Mouse (Mus musculus) induced T-regulatory cell, adult 2 months (primary cell): ENCODE measurements around the gene Tmem214.
A peak's percentile ranks its signal among the peaks of the same experiment; 100 is the strongest.

ENCODE experiments used
- DNase-seq: peaks from one replicate; pipeline ENCODE4 v3.0.0-alpha.2; 2012; ENCODE audit warnings: low read depth

Tmem214 gene

GRCm38 (mm10) chr5:30867712-30868111, at the start of gene Tmem214:
TSS of gene Tmem214 (plus strand) at chr5:30868012.
- no peak for DNase-seq

DNA sequence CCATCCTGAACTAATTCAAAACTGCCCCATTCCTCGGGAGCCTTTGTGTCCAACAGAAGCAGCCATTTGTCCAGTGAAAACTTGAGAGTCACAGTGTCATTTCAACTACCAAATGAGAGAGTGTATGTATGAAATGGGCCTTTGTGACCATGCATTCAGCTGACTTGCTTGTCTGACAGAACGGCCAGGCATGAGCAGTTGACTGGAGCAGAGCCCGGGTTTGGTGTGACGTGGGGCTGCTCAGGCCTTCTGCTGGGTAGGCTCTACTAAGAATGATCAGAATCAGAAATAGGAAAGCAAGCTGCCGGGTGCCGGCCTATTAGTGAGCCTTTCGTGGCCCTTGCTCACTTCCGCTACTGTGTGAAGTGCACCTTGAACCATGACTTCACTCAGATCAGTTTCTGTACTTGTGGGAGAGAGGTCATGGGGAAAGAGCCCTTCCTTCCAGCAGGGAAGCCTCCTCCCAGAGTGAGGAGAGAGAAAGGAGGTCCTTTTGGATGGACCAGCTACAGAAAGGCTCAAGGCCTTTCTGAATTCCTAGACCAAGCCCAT, 49.0 kb upstream of the Tmem214 start:
- DNase-seq = no peak

- DNase-seq = no peak
Observed at GRCm38 (mm10) chr5:30822689-30823088, 45.1 kb upstream of the Tmem214 start.

DNA sequence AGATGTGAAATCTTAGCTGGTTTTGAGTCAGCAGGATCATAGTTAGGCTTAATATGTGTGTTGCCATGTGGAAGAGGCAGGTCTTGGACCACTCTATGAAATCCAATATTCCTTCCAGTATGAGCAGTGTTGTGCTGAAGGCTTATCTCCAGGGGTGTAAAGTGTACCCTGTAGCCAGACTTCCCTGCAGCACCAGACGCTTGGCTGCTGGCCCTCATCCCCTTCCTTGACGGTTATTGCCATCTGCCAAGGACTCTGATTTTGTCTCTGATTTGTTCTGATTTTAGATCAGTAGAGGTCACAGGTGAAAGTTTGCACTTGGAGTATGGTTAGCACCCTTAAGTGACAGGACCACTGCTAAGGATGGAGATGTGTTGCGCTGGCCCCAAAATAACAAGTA, 44.7 kb upstream of the Tmem214 start:
- no peak for DNase-seq

GRCm38 (mm10) chr5:30824124-30824988, 43.5 kb upstream of the Tmem214 start:
- no peak for DNase-seq

DNA sequence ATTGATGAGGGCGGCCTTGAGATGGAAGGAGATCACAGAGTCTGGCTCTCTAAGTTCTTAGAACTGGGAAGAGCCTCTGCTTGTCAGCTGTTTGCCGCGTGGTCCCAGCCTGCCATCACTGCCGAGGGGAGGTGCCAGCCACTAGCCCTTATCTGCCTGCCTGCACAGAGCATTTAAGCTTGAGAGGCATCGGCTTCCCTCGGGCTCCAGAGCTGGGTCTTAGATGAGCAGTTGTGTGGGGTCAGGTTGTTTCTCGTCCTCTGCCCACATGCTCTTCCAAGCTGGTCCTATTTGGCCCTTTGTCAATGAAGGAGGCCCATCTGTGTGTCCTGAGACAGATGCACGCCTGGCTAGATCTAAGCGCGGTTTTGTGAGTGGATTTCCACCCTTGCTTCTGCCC, 42.6 kb upstream of the Tmem214 start:
- no peak for DNase-seq

DNA sequence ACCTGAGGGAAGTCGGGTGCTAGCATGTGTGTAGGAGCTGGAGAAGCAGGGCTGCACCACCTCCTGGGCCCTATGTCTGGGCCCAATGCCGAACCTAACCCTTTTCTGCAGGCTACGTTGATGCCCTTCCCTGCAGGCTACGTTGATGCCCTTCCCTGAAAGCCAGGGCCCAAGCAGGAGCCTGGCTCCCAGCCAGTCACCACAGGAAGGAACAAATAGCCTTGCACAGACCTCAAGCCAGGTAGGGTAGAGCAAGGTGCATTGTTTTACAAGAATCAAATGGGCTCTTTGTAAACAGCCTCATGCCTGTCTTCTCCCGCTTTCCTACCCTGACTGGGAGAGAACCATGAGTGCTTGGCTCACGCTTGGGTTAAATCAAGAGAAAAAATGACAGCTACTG, 42.0 kb upstream of the Tmem214 start:
- DNase-seq = no peak

DNA sequence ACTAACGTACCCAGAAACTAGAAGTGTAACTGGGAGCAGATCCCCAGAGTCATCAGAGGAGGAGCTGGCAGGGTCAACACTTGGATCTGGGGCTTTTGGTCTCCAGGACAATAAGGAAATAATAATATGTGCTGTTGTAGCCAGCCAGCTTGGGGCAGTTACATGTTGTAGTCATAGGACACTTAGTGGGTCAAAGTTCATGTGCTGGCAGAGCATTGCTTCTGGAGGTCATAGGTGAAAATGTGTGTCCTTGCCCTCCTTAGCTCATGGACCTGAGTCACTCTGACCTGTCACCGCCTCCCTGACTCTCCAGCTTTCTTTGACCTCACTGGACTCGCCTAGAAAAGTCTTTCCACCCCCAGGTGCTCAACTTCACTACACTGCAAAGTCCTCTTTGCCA, 34.4 kb upstream of the Tmem214 start:
- no peak for DNase-seq

GRCm38 (mm10) chr5:30839731-30840130, 28.1 kb upstream of the Tmem214 start:
- DNase-seq = no peak

DNA sequence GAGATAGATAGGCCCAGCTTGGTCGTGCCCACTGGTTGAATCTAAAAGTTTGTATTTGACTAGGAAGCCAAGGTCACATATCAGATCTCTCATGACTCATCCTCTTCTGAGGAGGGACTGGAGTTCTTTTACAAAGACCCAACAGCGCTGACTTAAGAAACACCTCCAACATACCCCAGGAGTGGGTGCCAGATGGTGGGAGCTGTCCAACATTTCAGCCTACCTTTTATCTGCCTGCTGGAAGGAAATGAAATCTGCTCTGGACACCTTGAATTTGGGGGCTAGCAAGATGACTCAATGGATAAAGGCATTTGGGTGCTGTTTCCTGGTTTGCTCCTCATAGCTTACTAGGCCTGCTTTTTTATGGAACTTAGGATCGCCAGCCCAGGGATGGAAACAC, 25.9 kb upstream of the Tmem214 start:
- no peak for DNase-seq

DNA sequence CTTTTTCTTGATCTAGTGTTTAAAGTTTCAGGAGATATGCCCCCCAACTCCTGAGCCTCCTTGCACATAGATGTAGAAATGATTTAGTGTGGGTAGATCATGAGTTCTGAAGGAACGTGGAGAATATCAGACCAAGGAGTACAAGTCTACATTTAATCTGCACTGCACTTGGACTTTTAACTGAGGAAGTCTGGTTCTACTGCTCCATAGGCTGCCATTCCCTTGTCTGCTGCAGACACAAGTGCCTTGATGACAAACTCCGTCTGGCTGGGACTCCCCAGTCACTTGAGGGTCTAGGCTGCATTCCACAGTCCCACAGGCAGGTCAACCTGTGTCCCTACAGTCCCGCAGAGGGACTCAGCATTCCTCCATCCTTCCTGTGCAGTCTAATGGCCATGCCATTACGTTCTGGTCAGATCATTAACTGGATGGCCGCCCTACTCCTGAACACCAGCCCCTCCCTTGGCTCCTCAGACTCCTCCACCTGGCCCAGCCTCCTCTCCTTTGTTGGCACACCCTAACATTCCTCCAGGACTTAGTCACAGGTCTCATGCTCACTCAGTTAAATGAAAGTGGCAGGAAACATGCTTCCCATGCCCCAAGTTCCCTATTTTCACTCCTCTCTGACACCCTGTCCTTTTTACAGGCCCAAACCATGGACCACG, 17.8 kb upstream of the Tmem214 start:
- DNase-seq = no peak

DNA sequence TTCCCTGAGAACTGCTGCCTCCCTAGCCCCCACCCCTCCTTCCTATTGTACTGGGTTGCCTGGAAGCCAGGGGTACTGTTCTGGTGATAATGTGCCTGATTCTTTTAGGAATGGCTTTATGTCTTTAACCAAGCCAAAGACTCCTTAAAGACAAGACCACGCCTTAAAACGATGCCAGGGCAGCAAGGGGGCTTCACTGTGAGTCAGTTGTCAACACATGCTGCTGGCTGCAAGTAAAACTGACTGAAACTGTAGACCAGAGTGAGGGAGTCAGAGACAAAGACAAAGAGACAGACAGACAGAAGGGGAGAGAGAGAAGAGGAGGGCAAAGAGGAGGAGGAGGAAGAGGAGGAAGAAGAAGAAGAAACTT, 17.3 kb upstream of the Tmem214 start:
- DNase-seq = no peak

DNA sequence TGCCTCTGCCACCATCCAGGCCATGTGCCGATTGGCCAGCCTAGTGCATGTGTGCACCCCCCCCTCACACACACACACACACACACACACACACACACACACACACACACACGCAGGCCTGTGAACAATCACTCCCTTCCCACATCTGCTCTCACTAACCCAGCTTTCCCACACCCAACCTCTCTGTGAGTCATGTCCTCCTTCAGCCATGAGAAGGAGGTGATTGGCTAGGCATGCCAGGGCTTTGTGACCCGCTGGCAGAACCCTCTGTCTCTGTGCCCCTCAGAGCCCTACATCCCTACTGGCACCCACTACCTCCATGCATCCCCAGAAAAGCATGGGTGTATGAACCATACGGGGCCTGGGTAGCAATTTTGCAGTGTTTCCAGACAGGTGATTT, 14.3 kb upstream of the Tmem214 start:
- DNase-seq = no peak

- peak; percentile 28 for DNase-seq
Observed at GRCm38 (mm10) chr5:30855674-30856073, 12.1 kb upstream of the Tmem214 start.

DNA sequence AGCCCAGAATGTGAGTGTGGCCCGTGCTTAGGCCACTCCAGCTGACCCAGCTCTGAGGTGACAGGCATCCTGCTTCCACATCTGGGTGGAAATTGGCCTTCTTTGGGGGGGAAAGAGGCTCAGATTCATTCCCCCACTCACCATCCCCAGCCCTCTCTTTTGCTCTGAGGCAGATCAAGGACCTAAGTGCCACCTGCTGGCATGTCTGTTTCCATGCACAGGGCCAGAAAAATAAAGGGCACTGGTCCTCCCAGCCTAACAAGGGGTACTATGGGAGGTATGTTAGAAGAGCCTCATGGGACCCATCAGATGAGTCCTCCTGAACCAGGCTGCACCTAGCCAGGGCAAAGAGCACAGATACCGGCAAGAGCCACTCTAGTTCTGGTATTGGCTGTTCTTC, 11.7 kb upstream of the Tmem214 start:
- DNase-seq = peak; percentile 14

DNA sequence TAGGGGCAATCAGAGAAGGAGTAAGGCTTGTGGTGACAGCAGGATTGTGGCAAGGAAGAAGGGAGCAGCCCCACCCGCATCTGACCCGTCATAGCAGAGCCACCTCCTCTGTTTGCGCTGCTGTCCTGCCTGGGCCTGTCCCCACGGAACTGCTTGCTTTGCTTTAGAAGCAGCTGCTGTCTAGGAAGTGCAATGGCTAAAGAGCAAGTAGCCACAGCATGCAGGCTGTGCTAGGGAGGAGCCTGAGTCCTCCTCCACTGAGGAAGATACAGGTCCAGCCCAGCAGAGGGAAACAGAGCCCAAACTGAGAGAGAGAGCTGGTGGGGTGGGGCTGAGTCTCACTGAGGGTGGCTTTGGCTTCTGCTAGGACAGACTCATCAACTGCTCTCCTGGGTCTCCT, 4.0 kb upstream of the Tmem214 start:
- no peak for DNase-seq

- DNase-seq = no peak
Observed at GRCm38 (mm10) chr5:30864322-30864721, 3.5 kb upstream of the Tmem214 start.

DNA sequence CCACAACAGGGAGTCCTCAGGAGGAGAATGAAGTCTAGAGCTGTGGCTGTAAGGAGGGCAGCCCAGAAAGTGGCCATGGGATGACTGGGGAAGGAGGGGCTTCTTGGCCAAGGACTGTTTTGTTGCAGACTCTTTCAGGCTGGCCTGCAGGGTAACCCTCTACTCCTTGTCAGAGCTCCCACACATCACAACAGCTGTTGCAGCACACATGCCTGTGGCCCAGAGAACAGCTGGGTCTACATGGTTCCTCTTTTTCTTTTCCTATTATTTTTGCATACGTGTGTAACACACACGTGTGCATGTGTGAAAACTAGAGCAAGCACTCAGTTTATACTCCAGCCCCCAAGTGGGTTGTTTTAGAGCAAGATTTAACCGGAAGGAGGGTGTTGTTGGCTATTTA, 941 bp upstream of the Tmem214 start:
- DNase-seq = no peak

- DNase-seq = no peak
Observed at GRCm38 (mm10) chr5:30868981-30869380, 1.2 kb downstream of the Tmem214 start.

DNA sequence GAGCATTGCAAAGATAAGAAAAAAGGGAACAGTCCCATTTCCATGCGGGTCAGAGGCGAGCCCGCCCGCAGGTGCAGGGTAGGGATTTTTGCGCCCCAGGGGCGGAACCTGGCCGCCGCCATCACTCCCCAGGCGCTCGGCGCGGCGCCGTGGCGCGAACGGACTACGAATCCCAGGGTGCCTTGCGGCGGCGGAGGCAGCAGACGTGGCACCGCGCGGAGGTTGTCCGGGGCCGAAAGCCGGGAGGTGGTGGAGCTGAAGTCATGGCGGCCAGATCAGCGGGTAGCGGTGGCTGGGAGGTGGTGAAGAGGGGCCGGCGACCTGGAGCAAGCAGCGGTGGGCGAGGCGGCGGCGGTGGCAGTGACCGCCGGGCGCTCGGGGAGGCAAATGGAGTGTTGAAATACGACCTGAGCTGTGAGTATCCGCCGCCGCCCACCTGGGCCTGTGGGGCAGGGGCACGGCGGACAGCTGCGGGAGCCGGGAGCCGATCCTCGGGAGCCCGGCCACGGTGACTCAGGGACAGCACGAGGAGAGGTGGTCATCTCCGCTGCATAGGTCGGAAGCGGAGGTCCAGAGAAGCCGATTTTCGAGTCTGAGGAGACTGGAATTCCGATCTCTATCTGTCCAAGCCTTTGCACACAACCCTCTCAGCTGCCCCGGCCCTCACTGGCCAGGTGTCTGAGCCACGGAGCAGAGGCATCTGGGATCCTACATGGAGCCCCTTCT, 1.8 kb downstream of the Tmem214 start:
- DNase-seq = peak; percentile 91

GRCm38 (mm10) chr5:30870131-30870406, 2.3 kb downstream of the Tmem214 start:
- DNase-seq = no peak

DNA sequence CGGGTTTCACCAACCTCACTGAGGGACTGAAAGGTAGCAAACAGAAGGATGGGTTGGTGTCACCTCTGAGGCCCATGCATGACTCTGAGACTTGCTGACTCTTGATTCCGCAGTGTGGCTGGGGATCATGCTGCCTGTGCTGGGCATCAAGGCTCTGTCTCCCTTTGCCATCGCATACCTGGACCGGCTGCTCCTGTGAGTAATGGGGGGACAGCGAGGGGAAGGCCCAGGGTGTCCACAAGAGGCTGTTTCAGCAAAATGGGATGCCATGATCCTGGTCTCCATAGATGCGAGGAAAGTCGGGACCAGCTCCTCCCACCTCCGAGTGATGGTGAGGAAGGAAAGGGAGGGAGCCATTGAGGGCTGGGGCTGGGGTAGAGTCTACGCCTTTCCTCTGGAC, 4.8 kb downstream of the Tmem214 start:
- DNase-seq = no peak

GRCm38 (mm10) chr5:30874365-30874764, 6.6 kb downstream of the Tmem214 start:
- no peak for DNase-seq
